Mouse (Mus musculus) cerebellum, adult 2 months (tissue): ENCODE data around the gene Rps6kb1.

Experiments
- CTCF ChIP-seq: fragments of 200-500 bp; IDR thresholded peaks from 2 replicates; pipeline ENCODE4 v1.5.1; 2011; ENCODE audit warnings: low read depth, mild to moderate bottlenecking, control low read depth, low read length, moderate library complexity, borderline replicate concordance; ENCODE audit not compliant: insufficient read depth
- POLR2A ChIP-seq: fragments of 200-500 bp; IDR thresholded peaks from 2 replicates; pipeline ENCODE4 v1.6.1; 2011; ENCODE audit warnings: low read length, control low read depth, borderline replicate concordance; ENCODE audit not compliant: insufficient read depth

DNA sequence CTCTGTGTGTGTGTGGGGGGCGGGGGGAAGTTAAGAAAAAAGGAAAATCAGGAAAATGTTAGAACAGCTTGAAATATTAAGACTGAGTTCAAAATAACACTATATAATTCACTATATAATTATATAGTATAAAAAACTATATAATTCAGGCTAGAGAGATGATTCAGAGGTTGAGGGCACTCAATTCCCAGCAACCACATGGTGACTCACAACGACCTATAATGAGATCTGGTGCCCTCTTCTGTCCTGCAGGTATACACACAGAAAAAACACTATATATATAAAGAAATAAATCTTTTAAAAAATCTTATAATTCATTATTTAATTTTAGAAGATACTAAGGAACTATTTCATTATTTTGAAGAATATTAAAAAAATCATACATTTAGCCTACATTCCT is 36.6 kb downstream of the Rps6kb1 start:
- TF ChIP-seq POLR2A, result no peak
- no peak for TF ChIP-seq CTCF
